Mouse (Mus musculus) lung, embryonic 16.5 days (tissue): ENCODE results near the gene Suclg1. TPM values are rescaled to one million over a fixed set of nuclear protein-coding genes. Genes with fewer than 3 reads are reported as not detected.
A peak's percentile ranks its signal among the peaks of the same experiment; 100 is the strongest.

Source experiments
- ATAC-seq: fragments of 200-750 bp; cut with Nextera tagmentation; 2 replicates; pipeline ENCODE4 v1.8.0; 2017; ENCODE audit warnings: low read depth, mild to moderate bottlenecking, moderate library complexity
- H3K27ac ChIP-seq: fragments of 300-500 bp; sonication (generic); 2 replicates; pipeline ENCODE4 v1.5.1; 2014; ENCODE audit warnings: mild to moderate bottlenecking, control low read depth, low read length
- H3K27me3 ChIP-seq: fragments of 300-500 bp; sonication (generic); 2 replicates; pipeline ENCODE4 v1.6.1; 2014; ENCODE audit warnings: low read depth, low read length, mixed read lengths; ENCODE audit not compliant: control insufficient read depth, insufficient read depth
- H3K36me3 ChIP-seq: fragments of 300-500 bp; sonication (generic); 2 replicates; pipeline ENCODE4 v1.6.1; 2014; ENCODE audit warnings: low read length; ENCODE audit not compliant: control insufficient read depth, insufficient read depth
- H3K4me1 ChIP-seq: fragments of 300-500 bp; sonication (generic); replicated peaks from 2 replicates; pipeline ENCODE4 v1.6.1; 2014; ENCODE audit warnings: low read length, mixed read lengths; ENCODE audit not compliant: control insufficient read depth, insufficient read depth
- H3K4me2 ChIP-seq: fragments of 300-500 bp; sonication (generic); 2 replicates; pipeline ENCODE4 v1.6.1; 2014; ENCODE audit warnings: low read depth, low read length, control low read depth
- H3K4me3 ChIP-seq: fragments of 300-500 bp; sonication (generic); 2 replicates; pipeline ENCODE4 v1.5.1; 2014; ENCODE audit warnings: mild to moderate bottlenecking, low read length, control low read depth
- H3K9ac ChIP-seq: fragments of 300-500 bp; sonication (generic); 2 replicates; pipeline ENCODE4 v1.6.1; 2014; ENCODE audit warnings: low read length, control low read depth
- H3K9me3 ChIP-seq: fragments of 300-500 bp; sonication (generic); 2 replicates; pipeline ENCODE4 v1.6.1; 2016; ENCODE audit warnings: low read length; ENCODE audit not compliant: control insufficient read depth
- WGBS: fragments of 180-500 bp; shearing (Covaris S2); extraction: QIAGEN DNeasy Blood & Tissue Kit; methylation state at CpG from one replicate; pipeline ENCODE4 v1.1.7; 2014; 5-methylcytosine and 5-hydroxymethylcytosine counted together
- polyA plus RNA-seq: library from polyadenylated mRNA; unstranded; fragments of >200 nt; fragmentation: Nextera tagmentation; extraction: Ambion mirVana; gene quantifications from 2 replicates; pipeline ENCODE4 v1.2.1, GENCODE M21; 2015

Suclg1 gene
- polyA plus RNA-seq, 1 experiment from 2014 or later: 151 TPM

GRCm38 (mm10) chr6:73254307-73255228 lies 6.4 kb downstream of the Suclg1 start:
- no peak overlapping the region for H3K4me3 ChIP-seq
- ATAC-seq: no peak
- 66% methylated on average over 9 of the region's 9 CpGs for WGBS

GRCm38 (mm10) chr6:73257068-73257467 lies 8.9 kb downstream of the Suclg1 start:
- Histone ChIP-seq H3K36me3 (peaks cover 15% of the 10 kb centered on the region), H3K9me3 (no peaks in the 10 kb centered on the region), H3K9ac (no peak overlapping the region), H3K4me3 (no peak overlapping the region), H3K27me3 (no peaks in the 10 kb centered on the region), H3K4me1 (peaks cover 7% of the 10 kb centered on the region; the same call in 1 of the 2 replicates), H3K27ac (no peak overlapping the region), H3K4me2 (no peak overlapping the region)
- no peak for ATAC-seq
- 97% methylated on average over 7 of the region's 7 CpGs for WGBS

More at GRCm38 (mm10) chr6:73254307-73255228, 6.4 kb downstream of the Suclg1 start:
- Histone ChIP-seq H3K36me3 (peaks cover 10% of the 10 kb centered on the region), H3K9ac (no peak overlapping the region), H3K4me2 (no peak overlapping the region), H3K9me3 (no peaks in the 10 kb centered on the region), H3K4me1 (peaks cover 10% of the 10 kb centered on the region), H3K27ac (no peak overlapping the region), H3K27me3 (no peaks in the 10 kb centered on the region)

DNA sequence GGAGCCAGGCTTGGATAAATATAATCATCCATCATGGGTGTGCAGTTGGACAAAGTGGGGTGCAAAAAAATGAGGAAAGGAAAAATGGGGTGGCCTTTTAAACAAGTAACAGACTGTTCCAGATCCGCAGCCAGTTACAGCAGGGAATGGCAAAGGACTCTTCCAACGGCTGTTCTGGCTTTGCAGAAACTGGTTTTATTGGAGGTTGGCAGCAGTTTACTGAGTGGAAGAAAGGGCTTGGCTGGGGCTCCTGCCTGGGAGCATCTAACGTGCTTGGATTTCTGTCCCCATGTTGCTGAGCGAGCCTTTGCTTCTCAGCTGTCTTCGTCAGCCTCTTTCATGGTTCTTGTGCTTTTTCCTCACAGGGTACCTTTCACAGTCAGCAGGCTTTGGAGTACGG lies 11.9 kb downstream of the Suclg1 start:
- Histone ChIP-seq H3K36me3 (peaks cover 18% of the 10 kb centered on the region), H3K9me3 (no peaks in the 10 kb centered on the region), H3K9ac (no peak overlapping the region), H3K4me2 (no peak overlapping the region), H3K4me1 (no peaks in the 10 kb centered on the region), H3K27me3 (no peaks in the 10 kb centered on the region), H3K27ac (no peak overlapping the region), H3K4me3 (no peak overlapping the region)
- 90% methylated on average over 6 of the region's 6 CpGs for WGBS
- no peak for ATAC-seq

- Histone ChIP-seq H3K36me3 (peaks cover 13% of the 10 kb centered on the region), H3K4me2 (no peak overlapping the region)
Measured at GRCm38 (mm10) chr6:73264801-73265200, 16.6 kb downstream of the Suclg1 start.

DNA sequence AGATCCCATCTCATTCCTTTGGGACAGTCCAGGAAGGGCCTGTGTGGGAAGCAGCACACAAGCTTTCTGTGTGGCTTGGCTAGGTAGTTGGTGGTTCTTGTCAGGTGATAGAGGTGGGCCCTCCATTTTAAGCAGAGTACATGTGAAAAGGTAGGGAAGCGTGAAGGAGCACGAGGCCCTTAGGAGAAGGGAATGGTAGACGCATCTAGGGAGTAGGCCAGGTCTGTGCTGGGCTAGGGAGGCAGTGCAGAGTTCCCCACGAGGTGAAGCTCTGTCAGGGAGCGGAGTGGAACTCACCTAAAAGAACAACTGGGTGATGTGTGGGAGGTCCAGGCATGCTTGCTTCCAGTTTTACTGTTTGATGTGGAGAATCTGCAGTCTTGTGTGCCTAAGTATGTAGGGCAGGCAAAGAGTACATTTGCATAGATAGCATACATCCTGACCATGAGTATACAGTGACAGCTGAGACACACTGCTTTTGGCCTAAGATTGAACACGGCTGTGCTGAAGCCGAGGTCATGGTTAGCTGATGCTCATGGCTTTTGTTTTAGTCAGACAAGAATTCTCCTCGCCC lies 19.6 kb downstream of the Suclg1 start:
- no peak overlapping the region for H3K9ac ChIP-seq
- peaks cover 28% of the 10 kb centered on the region for H3K36me3 ChIP-seq
- 88% methylated on average over 8 of the region's 8 CpGs for WGBS

More at GRCm38 (mm10) chr6:73264801-73265200, 16.6 kb downstream of the Suclg1 start:
- Histone ChIP-seq H3K4me3 (no peak overlapping the region), H3K9ac (no peak overlapping the region), H3K4me1 (no peaks in the 10 kb centered on the region), H3K27me3 (no peaks in the 10 kb centered on the region), H3K9me3 (no peaks in the 10 kb centered on the region), H3K27ac (no peak overlapping the region)
- ATAC-seq: no peak
- 84% methylated on average over 2 of the region's 2 CpGs for WGBS

GRCm38 (mm10) chr6:73269374-73269773 lies 21.2 kb downstream of the Suclg1 start:
- Histone ChIP-seq H3K4me1 (no peaks in the 10 kb centered on the region), H3K27me3 (no peaks in the 10 kb centered on the region), H3K4me3 (no peak overlapping the region), H3K36me3 (peaks cover 32% of the 10 kb centered on the region), H3K9ac (no peak overlapping the region), H3K4me2 (no peak overlapping the region), H3K27ac (no peak overlapping the region), H3K9me3 (no peaks in the 10 kb centered on the region)
- no peak for ATAC-seq
- 95% methylated on average over 3 of the region's 3 CpGs for WGBS

More for the DNA sequence above, 19.6 kb downstream of the Suclg1 start:
- ATAC-seq: no peak
- Histone ChIP-seq H3K27me3 (no peaks in the 10 kb centered on the region), H3K4me1 (no peaks in the 10 kb centered on the region), H3K9me3 (no peaks in the 10 kb centered on the region), H3K27ac (no peak overlapping the region), H3K4me2 (no peak overlapping the region), H3K4me3 (no peak overlapping the region)

- H3K4me1 ChIP-seq: no peaks in the 10 kb centered on the region
- peak; percentile 85 for ATAC-seq
- H3K4me3 ChIP-seq: no peak overlapping the region
- H3K9me3 ChIP-seq: no peaks in the 10 kb centered on the region
- no peaks in the 10 kb centered on the region for H3K27me3 ChIP-seq
- H3K36me3 ChIP-seq: peaks cover 38% of the 10 kb centered on the region
- no peak overlapping the region for H3K9ac ChIP-seq
- no peak overlapping the region for H3K4me2 ChIP-seq
- WGBS: 67% methylated on average over 3 of the region's 3 CpGs
- no peak overlapping the region for H3K27ac ChIP-seq
Measured at GRCm38 (mm10) chr6:73271546-73272091, 23.4 kb downstream of the Suclg1 start.

- H3K36me3 ChIP-seq: peaks cover 30% of the 10 kb centered on the region
- H3K9ac ChIP-seq: no peak overlapping the region
- H3K4me2 ChIP-seq: no peak overlapping the region
- no peak overlapping the region for H3K27ac ChIP-seq
- no peaks in the 10 kb centered on the region for H3K9me3 ChIP-seq
- ATAC-seq: no peak
- no peaks in the 10 kb centered on the region for H3K27me3 ChIP-seq
- H3K4me3 ChIP-seq: no peak overlapping the region
- no peaks in the 10 kb centered on the region for H3K4me1 ChIP-seq
- WGBS: 75% methylated on average over 5 of the region's 5 CpGs
Measured at GRCm38 (mm10) chr6:73275002-73275401, 26.8 kb downstream of the Suclg1 start.

- H3K9ac ChIP-seq: no peak overlapping the region
- H3K9me3 ChIP-seq: no peaks in the 10 kb centered on the region
- H3K36me3 ChIP-seq: peaks cover 5% of the 10 kb centered on the region; the same call in 1 of the 2 replicates
- H3K4me2 ChIP-seq: no peak overlapping the region
- no peak overlapping the region for H3K27ac ChIP-seq
- H3K4me1 ChIP-seq: no peaks in the 10 kb centered on the region
- H3K4me3 ChIP-seq: no peak overlapping the region
- WGBS: 67% methylated on average over 8 of the region's 8 CpGs
- no peaks in the 10 kb centered on the region for H3K27me3 ChIP-seq
- ATAC-seq: no peak
Measured at GRCm38 (mm10) chr6:73279681-73280080, 31.5 kb downstream of the Suclg1 start.
